Mouse (Mus musculus) neural tube, embryonic 11.5 days (tissue): ENCODE data around the gene Scimp. TPM values are rescaled to one million over a fixed set of nuclear protein-coding genes. Genes with fewer than 3 reads are reported as not detected.

ENCODE experiments used
- ATAC-seq: fragments of 200-750 bp; cut with Nextera tagmentation; 2 replicates; pipeline ENCODE4 v1.8.0; 2017; ENCODE audit warnings: moderate number of reproducible peaks, mild to moderate bottlenecking, moderate TSS enrichment, moderate library complexity; ENCODE audit not compliant: insufficient read depth, low FRiP score, low TSS enrichment
- DNase-seq: peaks from one replicate; pipeline ENCODE4 v3.0.0-alpha.2; 2015; ENCODE audit warnings: low spot score
- H3K27ac ChIP-seq: fragments of 300-500 bp; sonication (generic); 2 replicates; pipeline ENCODE4 v1.5.1; 2014; ENCODE audit warnings: low read depth, mild to moderate bottlenecking, low read length
- H3K27me3 ChIP-seq: fragments of 300-500 bp; sonication (generic); 2 replicates; pipeline ENCODE4 v1.6.1; 2014; ENCODE audit warnings: mild to moderate bottlenecking, low read length, mixed read lengths; ENCODE audit not compliant: control insufficient read depth, insufficient read depth
- H3K36me3 ChIP-seq: fragments of 300-500 bp; sonication (generic); 2 replicates; pipeline ENCODE4 v1.6.1; 2014; ENCODE audit warnings: mild to moderate bottlenecking, low read length, moderate library complexity, mixed read lengths; ENCODE audit not compliant: control insufficient read depth, insufficient read depth
- H3K4me1 ChIP-seq: fragments of 300-500 bp; sonication (generic); 2 replicates; pipeline ENCODE4 v1.6.1; 2014; ENCODE audit warnings: low read length, mixed read lengths; ENCODE audit not compliant: control insufficient read depth, insufficient read depth
- H3K4me2 ChIP-seq: fragments of 300-500 bp; sonication (generic); 2 replicates; pipeline ENCODE4 v1.6.1; 2014; ENCODE audit warnings: low read depth, mild to moderate bottlenecking, moderate library complexity
- H3K4me3 ChIP-seq: fragments of 300-500 bp; sonication (generic); 2 replicates; pipeline ENCODE4 v1.5.1; 2014; ENCODE audit warnings: low read depth, low read length
- H3K9ac ChIP-seq: fragments of 300-500 bp; sonication (generic); 2 replicates; pipeline ENCODE4 v1.6.1; 2014; ENCODE audit warnings: mild to moderate bottlenecking, low read length
- H3K9me3 ChIP-seq: fragments of 300-500 bp; sonication (generic); 2 replicates; pipeline ENCODE4 v1.6.1; 2016; ENCODE audit warnings: low read length; ENCODE audit not compliant: control insufficient read depth
- WGBS: fragments of 180-500 bp; shearing (Covaris S2); extraction: QIAGEN DNeasy Blood & Tissue Kit; methylation state at CpG from one replicate; pipeline ENCODE4 v1.1.7; 2014; 5-methylcytosine and 5-hydroxymethylcytosine counted together
- polyA plus RNA-seq: library from polyadenylated mRNA; unstranded; fragments of >200 nt; fragmentation: Nextera tagmentation; extraction: Ambion mirVana; gene quantifications from 2 replicates; pipeline ENCODE4 v1.2.1, GENCODE M21; 2014

Scimp gene
- polyA plus RNA-seq, 1 experiment from 2014 or later: 0.29 TPM

DNA sequence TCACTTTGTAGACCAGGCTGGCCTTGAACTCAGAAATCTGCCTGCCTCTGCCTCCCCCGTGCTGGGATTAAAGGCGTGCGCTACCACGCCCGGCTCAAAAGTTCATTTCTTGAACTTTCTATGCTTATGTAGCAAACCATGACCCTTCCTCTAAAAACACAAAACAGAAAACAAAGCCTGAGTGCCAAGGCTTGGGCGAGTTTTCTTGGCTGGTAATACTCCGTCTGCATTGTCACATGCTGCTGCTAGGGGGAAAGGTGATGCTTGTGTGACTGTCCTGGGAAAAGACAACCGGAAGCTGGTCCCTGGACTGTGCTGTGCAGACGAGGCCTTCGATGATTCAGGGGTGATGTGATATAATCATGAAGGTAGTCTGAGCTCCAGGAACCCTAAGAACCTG lies 59.2 kb downstream of the Scimp start:
- Histone ChIP-seq H3K4me2 (no peak overlapping the region), H3K4me1 (no peaks in the 10 kb centered on the region), H3K4me3 (no peak overlapping the region), H3K27ac (no peak overlapping the region), H3K36me3 (no peaks in the 10 kb centered on the region), H3K9ac (no peak overlapping the region), H3K9me3 (no peaks in the 10 kb centered on the region), H3K27me3 (no peaks in the 10 kb centered on the region)
- WGBS: 88% methylated on average over 10 of the region's 10 CpGs
- DNase-seq (no peak), ATAC-seq (no peak)

DNA sequence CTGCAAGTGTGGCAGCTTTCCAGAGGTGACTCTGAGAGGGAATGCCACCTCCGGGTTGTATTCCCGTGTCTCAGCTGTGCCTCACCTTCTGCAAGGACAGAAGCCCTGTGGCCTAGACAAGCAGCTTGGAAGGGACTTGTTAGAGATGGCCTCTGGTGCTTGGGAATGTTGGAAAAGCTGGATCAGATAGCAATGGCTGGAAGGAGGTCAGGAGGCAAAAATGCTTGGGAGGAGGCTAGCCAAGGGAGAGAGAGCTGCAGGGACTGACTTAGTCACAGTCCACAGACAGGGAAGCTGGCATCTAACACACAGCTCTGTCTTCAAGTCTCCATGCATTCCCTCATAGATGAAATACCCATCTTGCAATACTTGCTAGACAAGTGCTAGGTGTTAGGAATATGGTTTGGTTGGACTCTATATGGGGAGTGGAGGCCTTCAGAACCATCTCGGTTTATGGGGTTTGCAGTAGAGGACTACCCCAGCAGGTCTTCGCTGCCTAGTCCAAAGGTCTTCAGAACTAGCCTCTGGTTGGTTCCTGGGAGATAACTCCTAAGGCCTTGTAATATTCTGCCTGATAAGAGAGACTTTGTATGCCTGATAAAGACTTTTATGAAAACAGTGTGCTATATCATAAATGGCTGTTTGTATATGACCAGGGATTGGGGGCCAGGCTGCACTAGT lies 59.9 kb downstream of the Scimp start:
- Histone ChIP-seq H3K36me3 (no peaks in the 10 kb centered on the region), H3K9me3 (no peaks in the 10 kb centered on the region), H3K27ac (no peak overlapping the region), H3K4me3 (no peak overlapping the region), H3K4me1 (no peaks in the 10 kb centered on the region), H3K27me3 (no peaks in the 10 kb centered on the region), H3K4me2 (no peak overlapping the region), H3K9ac (no peak overlapping the region)
- ATAC-seq (no peak), DNase-seq (no peak)
- WGBS: 84% methylated on average over 4 of the region's 4 CpGs

DNA sequence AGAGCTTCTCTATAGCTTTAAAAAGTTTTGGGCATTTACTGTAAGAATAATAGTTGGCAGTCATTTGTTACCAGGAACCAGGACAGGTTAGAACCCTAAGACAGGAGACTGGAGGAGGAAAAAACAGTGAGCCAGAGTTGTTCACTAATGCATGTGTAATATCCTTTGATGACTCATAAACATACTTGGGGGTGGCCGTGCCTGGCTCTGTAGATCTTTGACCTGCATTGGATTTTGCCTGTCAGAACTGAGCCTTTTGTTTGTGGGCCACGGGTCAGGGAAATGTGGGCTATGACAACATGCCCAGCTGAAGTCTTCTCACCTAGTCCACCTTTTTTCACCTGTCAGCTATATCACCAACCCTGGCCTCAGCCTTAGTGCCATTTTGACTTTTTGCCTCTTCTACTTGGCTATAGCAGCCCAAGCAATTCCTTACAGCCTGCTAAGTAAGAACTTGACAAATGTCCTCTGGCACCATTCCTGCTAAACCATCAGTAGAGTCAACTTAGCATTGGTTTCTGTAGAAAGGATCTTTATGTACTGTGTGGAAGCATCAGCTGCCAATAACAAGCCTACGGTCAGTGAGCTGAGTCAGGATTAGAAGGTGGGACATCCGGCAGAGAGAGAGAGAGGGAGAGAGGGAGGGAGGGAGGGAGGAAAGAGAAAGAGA lies 64.4 kb downstream of the Scimp start:
- H3K36me3 ChIP-seq: no peaks in the 10 kb centered on the region
- no peaks in the 10 kb centered on the region for H3K4me1 ChIP-seq
- H3K9ac ChIP-seq: no peak overlapping the region
- 90% methylated on average over 4 of the region's 4 CpGs for WGBS
- no peak for DNase-seq
- no peaks in the 10 kb centered on the region for H3K9me3 ChIP-seq
- H3K27me3 ChIP-seq: no peaks in the 10 kb centered on the region
- ATAC-seq: no peak
- no peak overlapping the region for H3K27ac ChIP-seq
- H3K4me3 ChIP-seq: no peak overlapping the region
- no peak overlapping the region for H3K4me2 ChIP-seq

- WGBS: 89% methylated on average over 7 of the region's 7 CpGs
- Histone ChIP-seq H3K9me3 (no peaks in the 10 kb centered on the region), H3K36me3 (no peaks in the 10 kb centered on the region), H3K27me3 (no peaks in the 10 kb centered on the region), H3K4me2 (no peak overlapping the region), H3K27ac (no peak overlapping the region), H3K9ac (no peak overlapping the region), H3K4me1 (no peaks in the 10 kb centered on the region), H3K4me3 (no peak overlapping the region)
- no peak for ATAC-seq
- no peak for DNase-seq
These were observed 66.8 kb downstream of the Scimp start for GRCm38 (mm10) chr11:70745636-70746035.

DNA sequence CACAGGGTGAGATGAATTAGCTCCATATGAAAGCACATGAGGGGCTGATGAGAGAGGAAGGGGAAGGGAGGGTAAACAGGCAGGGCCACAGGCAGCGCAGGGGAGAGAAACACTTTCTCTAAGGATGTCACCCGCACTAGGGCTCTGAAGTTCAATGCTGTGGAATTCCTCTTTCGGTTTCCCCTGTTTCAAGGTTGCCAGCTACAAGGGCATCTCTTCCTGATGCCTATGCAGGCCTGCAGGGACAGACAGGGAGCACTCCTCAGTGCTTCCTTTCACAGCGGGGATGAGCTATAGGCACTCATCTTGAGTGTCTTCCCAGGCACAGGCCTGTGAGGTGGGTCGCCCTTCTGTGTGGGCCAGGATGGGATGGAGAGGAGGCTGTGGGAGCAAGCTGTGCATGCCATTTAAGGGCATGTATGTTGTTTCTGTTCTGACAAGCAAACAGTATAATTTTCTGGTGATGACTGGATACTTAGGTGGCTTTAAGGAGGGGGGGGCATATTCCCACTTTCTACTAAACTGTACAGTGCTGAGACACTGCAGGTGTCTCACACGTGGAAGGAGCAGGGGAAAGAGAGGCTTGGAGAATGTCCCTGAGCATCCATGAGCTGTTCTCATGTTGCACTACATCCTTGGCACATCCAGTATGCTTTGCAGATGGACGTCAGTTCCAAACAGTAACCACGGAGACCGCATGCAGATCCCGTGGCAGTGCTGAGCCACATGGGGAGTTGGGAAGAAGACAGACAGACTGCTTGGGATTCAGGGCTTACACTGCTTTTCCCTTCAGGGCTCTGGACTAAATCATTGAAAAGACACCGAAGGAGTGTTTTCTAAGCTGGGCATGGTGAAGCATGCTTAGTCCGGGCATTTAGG lies 69.6 kb downstream of the Scimp start:
- Histone ChIP-seq H3K9me3 (no peaks in the 10 kb centered on the region), H3K27ac (no peak overlapping the region), H3K9ac (no peak overlapping the region), H3K4me1 (no peaks in the 10 kb centered on the region), H3K36me3 (no peaks in the 10 kb centered on the region), H3K27me3 (no peaks in the 10 kb centered on the region), H3K4me2 (no peak overlapping the region), H3K4me3 (no peak overlapping the region)
- WGBS: 83% methylated on average over 12 of the region's 12 CpGs
- ATAC-seq (no peak), DNase-seq (no peak)

GRCm38 (mm10) chr11:70742117-70742516 lies 70.3 kb downstream of the Scimp start:
- Histone ChIP-seq H3K4me3 (no peak overlapping the region), H3K9me3 (no peaks in the 10 kb centered on the region), H3K27me3 (no peaks in the 10 kb centered on the region), H3K36me3 (no peaks in the 10 kb centered on the region), H3K27ac (no peak overlapping the region), H3K4me2 (no peak overlapping the region), H3K4me1 (no peaks in the 10 kb centered on the region), H3K9ac (no peak overlapping the region)
- WGBS: 85% methylated on average over 7 of the region's 7 CpGs
- DNase-seq: no peak
- no peak for ATAC-seq

GRCm38 (mm10) chr11:70741603-70742002 lies 70.8 kb downstream of the Scimp start:
- ATAC-seq (no peak), DNase-seq (no peak)
- 90% methylated on average over 3 of the region's 3 CpGs for WGBS
- no peaks in the 10 kb centered on the region for H3K27me3 ChIP-seq
- H3K4me1 ChIP-seq: no peaks in the 10 kb centered on the region
- no peak overlapping the region for H3K27ac ChIP-seq
- H3K9ac ChIP-seq: no peak overlapping the region
- H3K4me3 ChIP-seq: no peak overlapping the region
- no peaks in the 10 kb centered on the region for H3K9me3 ChIP-seq
- no peaks in the 10 kb centered on the region for H3K36me3 ChIP-seq
- no peak overlapping the region for H3K4me2 ChIP-seq
